8 mouse cellular contexts compared by ENCODE assay signal in genomic region chr15:12549919-12550305, GRCm38 (mm10).
DNase-seq lines count a peak whose midpoint lies in the region; ATAC-seq and TF ChIP-seq lines count a peak whose summit lies in the region.

No protein-coding gene starts in this region.

- peak; percentile 16; the same call in 1 of the 2 replicates for TF ChIP-seq CTCF in heart, adult 2 months (IDR thresholded peaks at IDR 0.05)
- no peak for TF ChIP-seq CTCF in lung, adult 2 months (IDR thresholded peaks at IDR 0.05; ENCODE audit: insufficient read depth, low read length)

- H3K36me3 ChIP-seq in heart, adult 2 months (ENCODE audit: control insufficient read depth, insufficient read depth, low read length), result peaks cover 4% of the 10 kb centered on the region; the same call in 1 of the 2 replicates

- no peak for ATAC-seq in activated CD4-positive, CD25-positive, alpha-beta regulatory T cell, adult 4 months

- peak; percentile 97 for TF ChIP-seq EP300 in heart, adult 2 months (IDR thresholded peaks at IDR 0.05; ENCODE audit: insufficient read depth, low read depth, low read length)

- 8% methylated on average over 13 of the region's 13 CpGs for WGBS in heart, adult 2 months
- WGBS in lung, adult 2 months, result 1% methylated on average over 13 of the region's 13 CpGs

- intact Hi-C loops in heart, adult 2 months (cut with DNase I), result loop anchor here (1.0 to 5.0 kb wide), 3 partner anchors 15 to 113 kb away; no protein-coding TSS in a partner anchor

- H3K9ac ChIP-seq in heart, adult 2 months (ENCODE audit: low read depth, low read length), result peak overlapping the region; percentile 90

- H3K79me2 ChIP-seq in heart, adult 2 months (replicated peaks; ENCODE audit: control insufficient read depth, insufficient read depth, low read length), result no peaks in the 10 kb centered on the region; the same call in 1 of the 2 replicates

- peak overlapping the region; percentile 57 for H3K4me3 ChIP-seq in heart, adult 2 months
- peak overlapping the region; percentile 63 for H3K4me3 ChIP-seq in lung, adult 2 months (replicated peaks; ENCODE audit: extremely low read depth, low read depth, low read length)

- peak overlapping the region; percentile 98 for H3K27ac ChIP-seq in heart, adult 2 months

- DNase-seq in ZHBTc4 (ENCODE audit: low read depth, low spot score), result peak; percentile 87
- peak; percentile 73 for DNase-seq in embryo, embryonic 11 days
- peak; percentile 80 to 89 for DNase-seq in heart, adult 2 months
- DNase-seq in kidney, adult 18-20 months, result peak; percentile 63
- no peak for DNase-seq in lung, adult 2 months
- DNase-seq in retina, embryonic 14.5 days (ENCODE audit: low spot score), result peak; percentile 26
- no peak for DNase-seq in layer of hippocampus, adult 18-20 months (ENCODE audit: low spot score in 2 of 2)

- peaks cover 16% of the 10 kb centered on the region for H3K4me1 ChIP-seq in heart, adult 2 months (ENCODE audit: control insufficient read depth, insufficient read depth, low read length)
- H3K4me1 ChIP-seq in lung, adult 2 months (ENCODE audit: control insufficient read depth, insufficient read depth, low read length), result peaks cover 6% of the 10 kb centered on the region

- no peaks in the 10 kb centered on the region for H3K27me3 ChIP-seq in heart, adult 2 months (ENCODE audit: control insufficient read depth, insufficient read depth, low read length)

- peak; percentile 78 for TF ChIP-seq POLR2A in heart, adult 2 months (IDR thresholded peaks at IDR 0.05; ENCODE audit: insufficient read depth, low read depth, low read length)
- peak; percentile 63; the same call in 1 of the 2 replicates for TF ChIP-seq POLR2A in lung, adult 2 months (IDR thresholded peaks at IDR 0.05; ENCODE audit: borderline replicate concordance, extremely low read depth, low read depth, low read length)

Comparison
In these comparisons a context has a peak if more than half of its experiments do, and no peak if none do; other contexts are left out.
1. DNase-seq: peak in ZHBTc4 (single experiment), embryo, embryonic 11 days (single experiment), heart, adult 2 months (2 of 2), kidney, adult 18-20 months (single experiment) and retina, embryonic 14.5 days (single experiment); none in lung, adult 2 months (single experiment) and layer of hippocampus, adult 18-20 months (0 of 2).